25 mouse cellular contexts compared by ENCODE assay signal in genomic region chr8:122529159-122529558, GRCm38 (mm10). TPM values are rescaled to one million over a fixed set of nuclear protein-coding genes. Genes with fewer than 3 reads are reported as not detected.
DNase-seq lines count a peak whose midpoint lies in the region; ATAC-seq and TF ChIP-seq lines count a peak whose summit lies in the region.
"Had no signal": no experiment of that assay in that cellular context is flagged by ENCODE, and none has a peak within 500 bp of the region (broad histone marks: within the 10 kb centered on the region; RNA-seq: fewer than 3 reads in every experiment).

No protein-coding gene starts in this region.

- no peaks in the 10 kb centered on the region for H3K27me3 ChIP-seq in kidney, embryonic 16.5 days (ENCODE audit: insufficient read depth, low read length)
- no peaks in the 10 kb centered on the region for H3K27me3 ChIP-seq in liver, embryonic 15.5 days
- no peaks in the 10 kb centered on the region for H3K27me3 ChIP-seq in liver, postnatal 0 days (ENCODE audit: insufficient read depth, low read length)
- H3K27me3 ChIP-seq in forebrain, embryonic 10.5 days (ENCODE audit: poor library complexity, severe bottlenecking): peaks cover 5% of the 10 kb centered on the region; the same call in 1 of the 2 replicates
- H3K27me3 ChIP-seq: embryonic facial prominence, embryonic 15.5 days; hindbrain, embryonic 12.5 days; stomach, embryonic 15.5 days had no signal

- no peaks in the 10 kb centered on the region for H3K36me3 ChIP-seq in kidney, embryonic 16.5 days (ENCODE audit: insufficient read depth, low read length)
- H3K36me3 ChIP-seq in liver, embryonic 15.5 days (replicated peaks): peaks cover 51% of the 10 kb centered on the region
- H3K36me3 ChIP-seq in liver, postnatal 0 days (replicated peaks; ENCODE audit: insufficient read depth, low read length): no peaks in the 10 kb centered on the region; the same call in 1 of the 2 replicates
- no peaks in the 10 kb centered on the region for H3K36me3 ChIP-seq in forebrain, embryonic 10.5 days (replicated peaks)
- H3K36me3 ChIP-seq: embryonic facial prominence, embryonic 15.5 days; hindbrain, embryonic 12.5 days; stomach, embryonic 15.5 days had no signal

- 88% methylated on average over 4 of the region's 4 CpGs for WGBS in kidney, embryonic 16.5 days
- WGBS in liver, embryonic 15.5 days (ENCODE audit: insufficient replicate concordance): 86% methylated on average over 4 of the region's 4 CpGs
- 88% methylated on average over 4 of the region's 4 CpGs for WGBS in liver, postnatal 0 days (ENCODE audit: insufficient replicate concordance)
- WGBS in forebrain, embryonic 10.5 days: 92% methylated on average over 4 of the region's 4 CpGs

- H3K27ac ChIP-seq in kidney, embryonic 16.5 days (ENCODE audit: low read length): no peak overlapping the region
- 0 out of 2 replicates have a peak overlapping the region, but pooled peaks have one; percentile 3 for H3K27ac ChIP-seq in liver, embryonic 15.5 days (replicated peaks)
- H3K27ac ChIP-seq in liver, postnatal 0 days (ENCODE audit: low read depth): no peak overlapping the region
- no peak overlapping the region for H3K27ac ChIP-seq in forebrain, embryonic 10.5 days
- H3K27ac ChIP-seq: embryonic facial prominence, embryonic 10.5 days; embryonic facial prominence, embryonic 15.5 days; forebrain, embryonic 13.5 days; hindbrain, embryonic 12.5 days; hindbrain, postnatal 0 days; stomach, embryonic 15.5 days had no signal

- peaks cover 47% of the 10 kb centered on the region for H3K4me1 ChIP-seq in kidney, embryonic 16.5 days (ENCODE audit: insufficient read depth, low read length)
- H3K4me1 ChIP-seq in liver, embryonic 15.5 days (replicated peaks): peaks cover 73% of the 10 kb centered on the region
- H3K4me1 ChIP-seq in liver, postnatal 0 days (ENCODE audit: insufficient read depth): peaks cover 35% of the 10 kb centered on the region
- H3K4me1 ChIP-seq in forebrain, embryonic 10.5 days: peaks cover 42% of the 10 kb centered on the region

- no peak overlapping the region for H3K9ac ChIP-seq in kidney, embryonic 16.5 days (replicated peaks; ENCODE audit: low read length)
- no peak overlapping the region for H3K9ac ChIP-seq in liver, embryonic 15.5 days
- no peak overlapping the region for H3K9ac ChIP-seq in liver, postnatal 0 days (replicated peaks)
- H3K9ac ChIP-seq: embryonic facial prominence, embryonic 15.5 days; forebrain, embryonic 13.5 days; hindbrain, embryonic 12.5 days; stomach, embryonic 15.5 days had no signal

- no peak for TF ChIP-seq EP300 in liver, postnatal 0 days (IDR thresholded peaks at IDR 0.05; ENCODE audit: low read depth)

- no peak for ATAC-seq in kidney, embryonic 16.5 days (ENCODE audit: low FRiP score, low TSS enrichment)
- ATAC-seq in liver, embryonic 15.5 days (ENCODE audit: insufficient read depth): no peak
- no peak for ATAC-seq in liver, postnatal 0 days
- ATAC-seq: CD4-positive, CD25-positive, alpha-beta regulatory T cell, adult 4 months; forebrain, embryonic 13.5 days; hindbrain, postnatal 0 days; intestine, embryonic 16.5 days; midbrain, embryonic 16.5 days had no signal

- no peak overlapping the region for H3K4me3 ChIP-seq in kidney, embryonic 16.5 days (ENCODE audit: low read length)
- H3K4me3 ChIP-seq in liver, embryonic 15.5 days (replicated peaks): no peak overlapping the region
- H3K4me3 ChIP-seq in liver, postnatal 0 days (ENCODE audit: low read depth, low read length): no peak overlapping the region
- no peak overlapping the region for H3K4me3 ChIP-seq in forebrain, embryonic 10.5 days
- H3K4me3 ChIP-seq: embryonic facial prominence, embryonic 10.5 days; embryonic facial prominence, embryonic 15.5 days; forebrain, embryonic 13.5 days; hindbrain, embryonic 12.5 days; stomach, embryonic 15.5 days had no signal

- peak; percentile 68 for DNase-seq in kidney, adult 18-20 months
- no peak for DNase-seq in liver, postnatal 0 days
- peak; percentile 61 for DNase-seq in kidney, postnatal 10 days
- DNase-seq in yolk sac, embryonic 10.5 days (ENCODE audit: low spot score): peak; percentile 54
- DNase-seq in forebrain, embryonic 10.5 days (ENCODE audit: extremely low spot score, low spot score): no peak
- DNase-seq: adrenal gland, postnatal 14 days; cerebellum, adult 18-20 months; cerebellum, postnatal 10 days; gastrocnemius, postnatal 10 days; heart, postnatal 36 days; left cerebral cortex, postnatal 4 days; lung, adult 18-20 months; right cerebral cortex, postnatal 25 days had no signal

- H3K4me2 ChIP-seq in kidney, embryonic 16.5 days (replicated peaks; ENCODE audit: low read depth, low read length): no peak overlapping the region
- no peak overlapping the region for H3K4me2 ChIP-seq in liver, embryonic 15.5 days
- H3K4me2 ChIP-seq in liver, postnatal 0 days (ENCODE audit: low read depth, low read length): no peak overlapping the region
- H3K4me2 ChIP-seq: embryonic facial prominence, embryonic 15.5 days; forebrain, embryonic 13.5 days; hindbrain, embryonic 12.5 days; midbrain, embryonic 11.5 days; stomach, embryonic 15.5 days had no signal

- no peaks in the 10 kb centered on the region for H3K9me3 ChIP-seq in kidney, embryonic 16.5 days (ENCODE audit: low read length)
- H3K9me3 ChIP-seq in liver, embryonic 15.5 days (replicated peaks): no peaks in the 10 kb centered on the region
- no peaks in the 10 kb centered on the region for H3K9me3 ChIP-seq in liver, postnatal 0 days (ENCODE audit: low read length)
- 0 out of 2 replicates have a peak, but pooled peaks cover 5% of the 10 kb centered on the region for H3K9me3 ChIP-seq in forebrain, embryonic 10.5 days
- H3K9me3 ChIP-seq: embryonic facial prominence, embryonic 10.5 days; embryonic facial prominence, embryonic 15.5 days; forebrain, embryonic 13.5 days; hindbrain, embryonic 12.5 days; stomach, embryonic 15.5 days had no signal

- no peak for TF ChIP-seq CTCF in liver, postnatal 0 days (IDR thresholded peaks at IDR 0.05; ENCODE audit: low read depth)

RNA-seq across cellular contexts. Expression of gene Piezo1, which starts 22.0 kb away (rescaled TPM):
- 15.6 and 16.9 TPM in 2 replicates for polyA plus RNA-seq in kidney, embryonic 16.5 days (2015; fragmentation: Nextera tagmentation; extraction: Ambion mirVana)
- polyA plus RNA-seq in liver, embryonic 15.5 days (2015; fragmentation: Nextera tagmentation; extraction: Ambion mirVana): 12.4 and 17.4 TPM in 2 replicates
- 2.6 and 3.4 TPM in 2 replicates for polyA plus RNA-seq in liver, postnatal 0 days (2015; fragmentation: Nextera tagmentation; extraction: Ambion mirVana)
- 6.1 and 8.8 TPM in 2 replicates for polyA plus RNA-seq in forebrain, embryonic 10.5 days (2016; fragmentation: Nextera tagmentation; extraction: Ambion mirVana)

RNA-seq across cellular contexts. Expression of gene Cdt1, which starts 38.7 kb away (rescaled TPM):
- polyA plus RNA-seq in kidney, embryonic 16.5 days (2015; fragmentation: Nextera tagmentation; extraction: Ambion mirVana): 43.0 and 49.0 TPM in 2 replicates
- polyA plus RNA-seq in liver, embryonic 15.5 days (2015; fragmentation: Nextera tagmentation; extraction: Ambion mirVana): 45.9 and 46.0 TPM in 2 replicates
- 19.8 and 23.7 TPM in 2 replicates for polyA plus RNA-seq in liver, postnatal 0 days (2015; fragmentation: Nextera tagmentation; extraction: Ambion mirVana)
- polyA plus RNA-seq in forebrain, embryonic 10.5 days (2016; fragmentation: Nextera tagmentation; extraction: Ambion mirVana): 73.2 and 79.8 TPM in 2 replicates

RNA-seq across cellular contexts. Expression of gene Aprt, which starts 47.5 kb away (rescaled TPM):
- 363 and 371 TPM in 2 replicates for polyA plus RNA-seq in kidney, embryonic 16.5 days (2015; fragmentation: Nextera tagmentation; extraction: Ambion mirVana)
- polyA plus RNA-seq in liver, embryonic 15.5 days (2015; fragmentation: Nextera tagmentation; extraction: Ambion mirVana): 187 and 214 TPM in 2 replicates
- 223 and 249 TPM in 2 replicates for polyA plus RNA-seq in liver, postnatal 0 days (2015; fragmentation: Nextera tagmentation; extraction: Ambion mirVana)
- 313 and 321 TPM in 2 replicates for polyA plus RNA-seq in forebrain, embryonic 10.5 days (2016; fragmentation: Nextera tagmentation; extraction: Ambion mirVana)

RNA-seq across cellular contexts. Expression of gene Ctu2, which starts 53.2 kb away (rescaled TPM):
- 46.5 and 48.0 TPM in 2 replicates for polyA plus RNA-seq in kidney, embryonic 16.5 days (2015; fragmentation: Nextera tagmentation; extraction: Ambion mirVana)
- polyA plus RNA-seq in liver, embryonic 15.5 days (2015; fragmentation: Nextera tagmentation; extraction: Ambion mirVana): 12.4 and 13.1 TPM in 2 replicates
- 17.8 and 20.9 TPM in 2 replicates for polyA plus RNA-seq in liver, postnatal 0 days (2015; fragmentation: Nextera tagmentation; extraction: Ambion mirVana)
- 84.7 and 89.1 TPM in 2 replicates for polyA plus RNA-seq in forebrain, embryonic 10.5 days (2016; fragmentation: Nextera tagmentation; extraction: Ambion mirVana)

RNA-seq across cellular contexts. Expression of gene Rnf166, which starts 53.3 kb away (rescaled TPM):
- 39.3 and 46.0 TPM in 2 replicates for polyA plus RNA-seq in kidney, embryonic 16.5 days (2015; fragmentation: Nextera tagmentation; extraction: Ambion mirVana)
- polyA plus RNA-seq in liver, embryonic 15.5 days (2015; fragmentation: Nextera tagmentation; extraction: Ambion mirVana): 11.5 and 15.1 TPM in 2 replicates
- polyA plus RNA-seq in liver, postnatal 0 days (2015; fragmentation: Nextera tagmentation; extraction: Ambion mirVana): 18.5 and 18.9 TPM in 2 replicates
- polyA plus RNA-seq in forebrain, embryonic 10.5 days (2016; fragmentation: Nextera tagmentation; extraction: Ambion mirVana): 31.0 and 33.0 TPM in 2 replicates

Comparison
In these comparisons a context has a peak if more than half of its experiments do, and no peak if none do; other contexts are left out.
1. DNase-seq: peak in kidney, adult 18-20 months (single experiment), kidney, postnatal 10 days (single experiment) and yolk sac, embryonic 10.5 days (single experiment); none in liver, postnatal 0 days (single experiment) and forebrain, embryonic 10.5 days (single experiment).